Mouse (Mus musculus) embryonic facial prominence, embryonic 12.5 days (tissue): ENCODE measurements around the gene Susd2. TPM values are rescaled to one million over a fixed set of nuclear protein-coding genes. Genes with fewer than 3 reads are reported as not detected.

Source experiments
- ATAC-seq: fragments of 200-750 bp; cut with Nextera tagmentation; 2 replicates; pipeline ENCODE4 v1.8.0; 2017; ENCODE audit not compliant: insufficient number of reproducible peaks, insufficient read depth, low FRiP score, low TSS enrichment
- H3K27ac ChIP-seq: fragments of 300-500 bp; sonication (generic); 2 replicates; pipeline ENCODE4 v1.5.1; 2016; ENCODE audit warnings: mild to moderate bottlenecking
- H3K27me3 ChIP-seq: fragments of 300-500 bp; sonication (generic); 2 replicates; pipeline ENCODE4 v1.6.1; 2016; ENCODE audit warnings: mild to moderate bottlenecking, moderate library complexity
- H3K36me3 ChIP-seq: fragments of 300-500 bp; sonication (generic); 2 replicates; pipeline ENCODE4 v1.6.1; 2016; ENCODE audit warnings: mild to moderate bottlenecking
- H3K4me1 ChIP-seq: fragments of 300-500 bp; sonication (generic); 2 replicates; pipeline ENCODE4 v1.6.1; 2016
- H3K4me2 ChIP-seq: fragments of 300-500 bp; sonication (generic); replicated peaks from 2 replicates; pipeline ENCODE4 v1.6.1; 2016; ENCODE audit warnings: mild to moderate bottlenecking, moderate library complexity
- H3K4me3 ChIP-seq: fragments of 300-500 bp; sonication (generic); 2 replicates; pipeline ENCODE4 v1.5.1; 2016; ENCODE audit warnings: mild to moderate bottlenecking
- H3K9ac ChIP-seq: fragments of 300-500 bp; sonication (generic); 2 replicates; pipeline ENCODE4 v1.6.1; 2016; ENCODE audit warnings: mild to moderate bottlenecking, moderate library complexity
- H3K9me3 ChIP-seq: fragments of 300-500 bp; sonication (generic); 2 replicates; pipeline ENCODE4 v1.6.1; 2016; ENCODE audit warnings: mild to moderate bottlenecking, moderate library complexity
- WGBS: fragments of 180-500 bp; shearing (Covaris S2); methylation state at CpG from one replicate; pipeline ENCODE4 v1.1.7; 2016; 5-methylcytosine and 5-hydroxymethylcytosine counted together
- polyA plus RNA-seq: library from polyadenylated mRNA; unstranded; fragments of >200 nt; fragmentation: Nextera tagmentation; extraction: Ambion mirVana; gene quantifications from 2 replicates; pipeline ENCODE4 v1.2.1, GENCODE M21; 2016

The Susd2 gene
- polyA plus RNA-seq, 1 experiment from 2014 or later: 2.7 TPM

- WGBS: 92% methylated on average over 16 of the region's 16 CpGs
- ATAC-seq: no peak
- Histone ChIP-seq H3K4me1 (no peaks in the 10 kb centered on the region), H3K9me3 (no peaks in the 10 kb centered on the region), H3K36me3 (peaks cover 81% of the 10 kb centered on the region), H3K4me2 (no peak overlapping the region), H3K27ac (no peak overlapping the region), H3K27me3 (no peaks in the 10 kb centered on the region), H3K9ac (no peak overlapping the region), H3K4me3 (no peak overlapping the region)
These were observed 7.7 kb upstream of the Susd2 start for GRCm38 (mm10) chr10:75651381-75652068.

- Histone ChIP-seq H3K27me3 (no peaks in the 10 kb centered on the region), H3K4me3 (no peak overlapping the region), H3K36me3 (peaks cover 71% of the 10 kb centered on the region), H3K4me1 (no peaks in the 10 kb centered on the region), H3K9me3 (no peaks in the 10 kb centered on the region), H3K27ac (no peak overlapping the region), H3K9ac (no peak overlapping the region), H3K4me2 (no peak overlapping the region)
- ATAC-seq: no peak
- 94% methylated on average over 6 of the region's 6 CpGs for WGBS
These were observed 6.6 kb upstream of the Susd2 start for GRCm38 (mm10) chr10:75650306-75650902.

GRCm38 (mm10) chr10:75649406-75649995 lies 5.7 kb upstream of the Susd2 start:
- Histone ChIP-seq H3K27ac (no peak overlapping the region), H3K4me2 (no peak overlapping the region), H3K9ac (no peak overlapping the region), H3K4me3 (no peak overlapping the region), H3K27me3 (no peaks in the 10 kb centered on the region), H3K36me3 (peaks cover 69% of the 10 kb centered on the region), H3K4me1 (no peaks in the 10 kb centered on the region), H3K9me3 (no peaks in the 10 kb centered on the region)
- 94% methylated on average over 4 of the region's 4 CpGs for WGBS
- no peak for ATAC-seq

- Histone ChIP-seq H3K27me3 (no peaks in the 10 kb centered on the region), H3K36me3 (peaks cover 66% of the 10 kb centered on the region), H3K4me3 (no peak overlapping the region), H3K4me2 (no peak overlapping the region), H3K27ac (no peak overlapping the region), H3K9ac (no peak overlapping the region), H3K4me1 (peaks cover 2% of the 10 kb centered on the region), H3K9me3 (no peaks in the 10 kb centered on the region)
- WGBS: 87% methylated on average over 7 of the region's 7 CpGs
- ATAC-seq: no peak
These were observed 5.2 kb upstream of the Susd2 start for GRCm38 (mm10) chr10:75649001-75649400.

GRCm38 (mm10) chr10:75648091-75648490 lies 4.3 kb upstream of the Susd2 start:
- H3K27me3 ChIP-seq: no peaks in the 10 kb centered on the region
- 91% methylated on average over 6 of the region's 6 CpGs for WGBS

GRCm38 (mm10) chr10:75647362-75647761 lies 3.6 kb upstream of the Susd2 start:
- H3K4me2 ChIP-seq: no peak overlapping the region
- H3K27ac ChIP-seq: no peak overlapping the region; the same call in 1 of the 2 replicates
- no peak for ATAC-seq
- no peak overlapping the region for H3K4me3 ChIP-seq
- no peaks in the 10 kb centered on the region for H3K9me3 ChIP-seq
- WGBS: 84% methylated on average over 3 of the region's 3 CpGs
- peaks cover 15% of the 10 kb centered on the region for H3K4me1 ChIP-seq
- no peaks in the 10 kb centered on the region for H3K27me3 ChIP-seq
- peaks cover 50% of the 10 kb centered on the region for H3K36me3 ChIP-seq
- H3K9ac ChIP-seq: no peak overlapping the region

More at GRCm38 (mm10) chr10:75648091-75648490, 4.3 kb upstream of the Susd2 start:
- H3K36me3 ChIP-seq: peaks cover 57% of the 10 kb centered on the region
- ATAC-seq: no peak
- H3K27ac ChIP-seq: no peak overlapping the region
- peaks cover 11% of the 10 kb centered on the region for H3K4me1 ChIP-seq
- H3K4me3 ChIP-seq: no peak overlapping the region
- H3K9me3 ChIP-seq: no peaks in the 10 kb centered on the region
- no peak overlapping the region for H3K4me2 ChIP-seq
- H3K9ac ChIP-seq: no peak overlapping the region

GRCm38 (mm10) chr10:75646406-75646805 lies 2.6 kb upstream of the Susd2 start:
- Histone ChIP-seq H3K27ac (no peak overlapping the region), H3K4me3 (no peak overlapping the region), H3K9ac (no peak overlapping the region), H3K9me3 (no peaks in the 10 kb centered on the region), H3K4me1 (peaks cover 15% of the 10 kb centered on the region), H3K36me3 (peaks cover 40% of the 10 kb centered on the region), H3K4me2 (no peak overlapping the region), H3K27me3 (no peaks in the 10 kb centered on the region)
- 91% methylated on average over 6 of the region's 6 CpGs for WGBS
- ATAC-seq: no peak

GRCm38 (mm10) chr10:75645616-75646015 lies 1.8 kb upstream of the Susd2 start:
- peaks cover 32% of the 10 kb centered on the region for H3K36me3 ChIP-seq
- 90% methylated on average over 8 of the region's 8 CpGs for WGBS
- H3K27me3 ChIP-seq: no peaks in the 10 kb centered on the region

GRCm38 (mm10) chr10:75642891-75643290 lies 917 bp downstream of the Susd2 start:
- Histone ChIP-seq H3K27ac (no peak overlapping the region), H3K36me3 (peaks cover 8% of the 10 kb centered on the region; the same call in 1 of the 2 replicates), H3K4me1 (peaks cover 15% of the 10 kb centered on the region), H3K9me3 (no peaks in the 10 kb centered on the region), H3K4me2 (no peak overlapping the region), H3K27me3 (no peaks in the 10 kb centered on the region), H3K9ac (no peak overlapping the region), H3K4me3 (no peak overlapping the region)
- ATAC-seq: no peak
- WGBS: 98% methylated on average over 2 of the region's 2 CpGs

More at GRCm38 (mm10) chr10:75645616-75646015, 1.8 kb upstream of the Susd2 start:
- H3K4me3 ChIP-seq: no peak overlapping the region
- H3K27ac ChIP-seq: no peak overlapping the region
- H3K9ac ChIP-seq: no peak overlapping the region
- no peaks in the 10 kb centered on the region for H3K9me3 ChIP-seq
- no peak for ATAC-seq
- H3K4me2 ChIP-seq: no peak overlapping the region
- H3K4me1 ChIP-seq: peaks cover 15% of the 10 kb centered on the region

- Histone ChIP-seq H3K27me3 (no peaks in the 10 kb centered on the region), H3K27ac (no peak overlapping the region), H3K9ac (no peak overlapping the region), H3K4me2 (no peak overlapping the region), H3K9me3 (no peaks in the 10 kb centered on the region), H3K36me3 (peaks cover 4% of the 10 kb centered on the region; the same call in 1 of the 2 replicates), H3K4me1 (peaks cover 15% of the 10 kb centered on the region), H3K4me3 (no peak overlapping the region)
- no peak for ATAC-seq
- 79% methylated on average over 9 of the region's 9 CpGs for WGBS
These were observed 1.4 kb downstream of the Susd2 start for GRCm38 (mm10) chr10:75642436-75642835.

- Histone ChIP-seq H3K9me3 (no peaks in the 10 kb centered on the region), H3K27ac (no peak overlapping the region), H3K4me1 (peaks cover 15% of the 10 kb centered on the region), H3K4me3 (no peak overlapping the region), H3K9ac (no peak overlapping the region), H3K36me3 (0 out of 2 replicates have a peak, but pooled peaks cover 4% of the 10 kb centered on the region), H3K27me3 (no peaks in the 10 kb centered on the region), H3K4me2 (no peak overlapping the region)
- ATAC-seq: no peak
- 79% methylated on average over 7 of the region's 7 CpGs for WGBS
These were observed 2.0 kb downstream of the Susd2 start for GRCm38 (mm10) chr10:75641721-75642222.

GRCm38 (mm10) chr10:75637711-75638110 lies 6.1 kb downstream of the Susd2 start:
- no peaks in the 10 kb centered on the region for H3K36me3 ChIP-seq
- no peak overlapping the region for H3K4me2 ChIP-seq
- H3K27me3 ChIP-seq: no peaks in the 10 kb centered on the region
- H3K4me1 ChIP-seq: 0 out of 2 replicates have a peak, but pooled peaks cover 4% of the 10 kb centered on the region
- WGBS: 93% methylated on average over 11 of the region's 11 CpGs
- H3K4me3 ChIP-seq: no peak overlapping the region
- no peak for ATAC-seq
- no peaks in the 10 kb centered on the region for H3K9me3 ChIP-seq
- no peak overlapping the region for H3K27ac ChIP-seq
- no peak overlapping the region for H3K9ac ChIP-seq
